Mouse (Mus musculus) C2C12 (cell line): ENCODE results near the gene 2310033P09Rik. TPM values are rescaled to one million over a fixed set of nuclear protein-coding genes. Genes with fewer than 3 reads are reported as not detected.

Experiments
- H3K27me3 ChIP-seq: one replicate; pipeline ENCODE4 v1.6.1; 2011; ENCODE audit not compliant: control insufficient read depth, insufficient read depth, insufficient read length
- H3K36me3 ChIP-seq: one replicate; pipeline ENCODE4 v1.6.1; 2011; ENCODE audit not compliant: control insufficient read depth, insufficient read depth
- H3K4me3 ChIP-seq: one replicate; pipeline ENCODE4 v1.5.1; 2011; ENCODE audit warnings: mild to moderate bottlenecking, control low read depth; ENCODE audit not compliant: poor library complexity, insufficient read depth, severe bottlenecking
- H3K79me2 ChIP-seq: one replicate; pipeline ENCODE4 v1.6.1; 2011; ENCODE audit not compliant: control insufficient read depth, insufficient read depth
- H3K79me3 ChIP-seq: one replicate; pipeline ENCODE4 v1.6.1; 2011; ENCODE audit warnings: low read depth, control low read depth
- H3ac ChIP-seq: one replicate; pipeline ENCODE3; 2011; ENCODE audit warnings: low read depth; ENCODE audit not compliant: control insufficient read depth, insufficient read length
- CEBPB ChIP-seq: IDR thresholded peaks from one replicate; pipeline ENCODE4 v1.6.1; 2011; ENCODE audit warnings: low read depth, mild to moderate bottlenecking, control low read depth, moderate library complexity
- CTCF ChIP-seq: IDR thresholded peaks from one replicate; pipeline ENCODE4 v1.5.1; 2011; ENCODE audit not compliant: control insufficient read depth, insufficient read depth, insufficient read length
- FOSL1 ChIP-seq: IDR thresholded peaks from one replicate; pipeline ENCODE4 v1.8.0; 2011; ENCODE audit warnings: mild to moderate bottlenecking, low read length; ENCODE audit not compliant: poor library complexity, insufficient read depth, severe bottlenecking
- MAX ChIP-seq: IDR thresholded peaks from one replicate; pipeline ENCODE4 v1.6.1; 2011; ENCODE audit warnings: mild to moderate bottlenecking, control low read depth
- MYOD1 ChIP-seq: IDR thresholded peaks from one replicate; pipeline ENCODE4 v1.6.1; 2011; ENCODE audit warnings: low read depth; ENCODE audit not compliant: control insufficient read depth, insufficient read length
- MYOG ChIP-seq: IDR thresholded peaks from one replicate; pipeline ENCODE4 v1.6.1; 2011; ENCODE audit not compliant: control insufficient read depth, insufficient read length; ENCODE audit errors: extremely low read depth
- USF1 ChIP-seq: IDR thresholded peaks from one replicate; pipeline ENCODE4 v1.6.1; 2011; ENCODE audit warnings: low read depth, mild to moderate bottlenecking, control low read depth, moderate library complexity
- polyA plus RNA-seq: library from polyadenylated mRNA; unstranded; fragments of >200 nt; fragmentation: generic; extraction: Trizol; gene quantifications from one replicate; pipeline ENCODE4 v1.2.1, GENCODE M21; 2012; ENCODE audit warnings: missing spikeins

Gene 2310033P09Rik
- polyA plus RNA-seq, 1 experiment, result 17.8 TPM

- H3ac ChIP-seq, result no peak overlapping the region
- TF ChIP-seq MYOG, result no peak
- TF ChIP-seq CTCF, result no peak
- no peak for TF ChIP-seq CEBPB
- TF ChIP-seq USF1, result no peak
- no peak for TF ChIP-seq FOSL1
- TF ChIP-seq MYOD1, result no peak
- TF ChIP-seq MAX, result no peak
- H3K36me3 ChIP-seq, result peaks cover 2% of the 10 kb centered on the region
- no peak overlapping the region for H3K4me3 ChIP-seq
- peaks cover 3% of the 10 kb centered on the region for H3K27me3 ChIP-seq
- peaks cover 39% of the 10 kb centered on the region for H3K79me2 ChIP-seq
- H3K79me3 ChIP-seq, result peaks cover 31% of the 10 kb centered on the region
These were observed 22.1 kb downstream of the 2310033P09Rik start for GRCm38 (mm10) chr11:59230144-59230760.

GRCm38 (mm10) chr11:59232797-59233196, 24.7 kb downstream of the 2310033P09Rik start:
- Histone ChIP-seq H3K4me3 (no peak overlapping the region), H3K79me2 (peaks cover 13% of the 10 kb centered on the region), H3K27me3 (peaks cover 12% of the 10 kb centered on the region), H3ac (no peak overlapping the region), H3K79me3 (peaks cover 6% of the 10 kb centered on the region), H3K36me3 (no peaks in the 10 kb centered on the region)
- TF ChIP-seq CTCF (no peak), MAX (no peak), USF1 (no peak)

- Histone ChIP-seq H3K79me3 (no peaks in the 10 kb centered on the region), H3K27me3 (peaks cover 59% of the 10 kb centered on the region), H3K36me3 (no peaks in the 10 kb centered on the region), H3K4me3 (no peak overlapping the region), H3ac (no peak overlapping the region), H3K79me2 (no peaks in the 10 kb centered on the region)
- TF ChIP-seq MYOD1 (no peak), USF1 (peak; percentile 71), MYOG (no peak), MAX (no peak), CTCF (no peak), CEBPB (no peak)
These were observed 30.7 kb downstream of the 2310033P09Rik start for GRCm38 (mm10) chr11:59238525-59239427.

GRCm38 (mm10) chr11:59239428-59239785, 31.3 kb downstream of the 2310033P09Rik start:
- Histone ChIP-seq H3K79me3 (no peaks in the 10 kb centered on the region), H3K27me3 (peaks cover 65% of the 10 kb centered on the region), H3K79me2 (no peaks in the 10 kb centered on the region), H3K4me3 (no peak overlapping the region), H3K36me3 (no peaks in the 10 kb centered on the region), H3ac (no peak overlapping the region)
- TF ChIP-seq FOSL1 (no peak), USF1 (no peak), CTCF (no peak), MAX (no peak), MYOD1 (no peak), MYOG (no peak), CEBPB (no peak)

GRCm38 (mm10) chr11:59239796-59240195, 31.7 kb downstream of the 2310033P09Rik start:
- Histone ChIP-seq H3K27me3 (peaks cover 69% of the 10 kb centered on the region), H3K4me3 (no peak overlapping the region), H3K36me3 (no peaks in the 10 kb centered on the region), H3ac (no peak overlapping the region), H3K79me3 (no peaks in the 10 kb centered on the region), H3K79me2 (no peaks in the 10 kb centered on the region)
- TF ChIP-seq CEBPB, result no peak
- TF ChIP-seq CTCF, result no peak
- TF ChIP-seq MYOG, result no peak
- no peak for TF ChIP-seq MAX
- TF ChIP-seq MYOD1, result no peak
- no peak for TF ChIP-seq USF1
- no peak for TF ChIP-seq FOSL1

- TF ChIP-seq CTCF (no peak), MYOG (no peak), MAX (no peak), FOSL1 (no peak), CEBPB (no peak), USF1 (no peak), MYOD1 (no peak)
- no peaks in the 10 kb centered on the region for H3K79me3 ChIP-seq
- H3K27me3 ChIP-seq, result peaks cover 79% of the 10 kb centered on the region
These were observed 33.7 kb downstream of the 2310033P09Rik start for GRCm38 (mm10) chr11:59241841-59242240.

More at GRCm38 (mm10) chr11:59241841-59242240, 33.7 kb downstream of the 2310033P09Rik start:
- Histone ChIP-seq H3K36me3 (no peaks in the 10 kb centered on the region), H3K79me2 (no peaks in the 10 kb centered on the region), H3K4me3 (no peak overlapping the region), H3ac (no peak overlapping the region)
